Mouse (Mus musculus) kidney, adult 2 months (tissue): ENCODE results near the gene Rab3b.

Source experiments
- CTCF ChIP-seq: fragments of 200-500 bp; conservative IDR thresholded peaks from 2 replicates; pipeline ENCODE4 v1.5.1; 2011; ENCODE audit warnings: low read depth, mild to moderate bottlenecking, control low read depth, low read length, moderate library complexity, mixed read lengths; ENCODE audit not compliant: insufficient read depth, insufficient read length
- POLR2A ChIP-seq: fragments of 200-500 bp; IDR thresholded peaks from one replicate; pipeline ENCODE4 v1.6.1; 2011; ENCODE audit warnings: low read depth, low read length, control low read depth

DNA sequence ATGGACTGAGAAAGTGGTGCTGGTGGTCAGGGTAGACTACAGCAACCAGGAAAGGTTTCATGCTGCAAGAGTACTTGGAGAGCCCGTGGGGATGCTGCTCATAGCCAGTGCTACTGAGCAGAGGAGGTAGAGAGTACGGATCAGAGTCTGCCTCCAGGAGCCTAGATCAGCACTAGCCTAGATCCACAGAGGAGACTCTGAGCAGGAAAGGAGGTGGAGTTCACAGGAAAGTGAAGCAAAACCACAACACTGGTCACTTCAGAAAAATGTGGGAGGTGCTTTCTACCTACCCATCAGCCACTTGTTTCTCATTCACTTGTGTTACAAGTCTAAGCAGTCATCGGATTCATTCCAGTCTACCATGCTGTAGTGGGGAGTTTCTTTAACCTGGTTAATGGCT lies 80.8 kb downstream of the Rab3b start:
- TF ChIP-seq CTCF (no peak), POLR2A (no peak)
